Mouse (Mus musculus): ENCODE measurements around the gene Lrrc74b.

DNA sequence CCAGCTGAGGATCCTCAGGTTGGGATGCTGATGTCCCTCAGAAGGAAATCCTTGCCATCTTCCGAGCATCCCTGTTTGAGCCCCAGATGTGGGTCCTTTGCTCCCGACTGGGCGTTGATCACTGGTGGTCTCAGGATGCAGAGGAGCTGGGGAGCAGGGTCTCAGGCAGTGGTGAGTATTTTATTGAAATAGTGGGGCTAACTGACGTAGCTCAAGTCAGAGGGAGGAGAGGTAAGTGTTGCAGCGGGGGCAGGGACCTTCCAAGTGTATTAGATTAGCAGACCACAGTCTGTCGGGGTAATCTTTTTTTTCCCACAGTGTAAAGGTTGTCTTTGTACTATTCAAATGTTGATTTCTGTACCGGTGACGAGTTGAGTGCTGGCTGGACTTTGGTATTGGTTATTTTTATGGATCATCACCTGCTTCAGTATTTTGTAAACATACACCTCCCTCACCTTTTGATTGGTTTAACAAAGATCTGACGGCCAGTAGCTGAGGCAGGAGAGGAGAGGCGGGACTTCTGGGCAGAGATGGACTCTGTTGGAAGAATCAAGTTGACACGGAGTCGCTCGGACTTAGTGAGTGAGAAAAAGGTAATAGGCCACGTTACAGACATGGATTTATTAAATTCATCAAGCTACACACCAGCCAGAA is 28.2 kb downstream of the Lrrc74b start:
- TF ChIP-seq CTCF (IDR thresholded peaks at IDR 0.05) (no peak), POLR2A (IDR thresholded peaks at IDR 0.05; ENCODE audit: insufficient read depth, low read depth, low read length) (no peak), EP300 (IDR thresholded peaks at IDR 0.05; ENCODE audit: insufficient read depth, low read depth, low read length) (no peak)

Measured in heart, adult 2 months (tissue).